Mouse (Mus musculus) intestine, embryonic 15.5 days (tissue): Measurements from ENCODE around the gene Nbl1. TPM values are rescaled to one million over a fixed set of nuclear protein-coding genes. Genes with fewer than 3 reads are reported as not detected.
A peak's percentile ranks its signal among the peaks of the same experiment; 100 is the strongest.

Source experiments
- ATAC-seq: fragments of 200-750 bp; cut with Nextera tagmentation; 2 replicates; pipeline ENCODE4 v1.8.0; 2017; ENCODE audit warnings: moderate TSS enrichment, moderate library complexity
- H3K27ac ChIP-seq: fragments of 300-500 bp; sonication (generic); 2 replicates; pipeline ENCODE4 v1.5.1; 2015; ENCODE audit warnings: mild to moderate bottlenecking, inconsistent platforms
- H3K27me3 ChIP-seq: fragments of 300-500 bp; sonication (generic); replicated peaks from 2 replicates; pipeline ENCODE4 v1.6.1; 2015; ENCODE audit warnings: inconsistent platforms
- H3K36me3 ChIP-seq: fragments of 300-500 bp; sonication (generic); 2 replicates; pipeline ENCODE4 v1.6.1; 2015; ENCODE audit warnings: inconsistent platforms
- H3K4me1 ChIP-seq: fragments of 300-500 bp; sonication (generic); replicated peaks from 2 replicates; pipeline ENCODE4 v1.6.1; 2015; ENCODE audit warnings: inconsistent platforms
- H3K4me2 ChIP-seq: fragments of 300-500 bp; sonication (generic); replicated peaks from 2 replicates; pipeline ENCODE4 v1.6.1; 2015; ENCODE audit warnings: mild to moderate bottlenecking, inconsistent platforms
- H3K4me3 ChIP-seq: fragments of 300-500 bp; sonication (generic); replicated peaks from 2 replicates; pipeline ENCODE4 v1.5.1; 2015; ENCODE audit warnings: inconsistent platforms
- H3K9ac ChIP-seq: fragments of 300-500 bp; sonication (generic); 2 replicates; pipeline ENCODE4 v1.6.1; 2015; ENCODE audit warnings: inconsistent platforms
- H3K9me3 ChIP-seq: fragments of 300-500 bp; sonication (generic); 2 replicates; pipeline ENCODE4 v1.6.1; 2016; ENCODE audit warnings: inconsistent platforms
- WGBS: fragments of 180-500 bp; shearing (Covaris S2); methylation state at CpG from one replicate; pipeline ENCODE4 v1.1.7; 2015; 5-methylcytosine and 5-hydroxymethylcytosine counted together
- polyA plus RNA-seq: library from polyadenylated mRNA; unstranded; fragments of >200 nt; fragmentation: Nextera tagmentation; extraction: Ambion mirVana; gene quantifications from 2 replicates; pipeline ENCODE4 v1.2.1, GENCODE M21; 2015

Nbl1 gene
- polyA plus RNA-seq, 1 experiment from 2014 or later: 49.9 TPM

DNA sequence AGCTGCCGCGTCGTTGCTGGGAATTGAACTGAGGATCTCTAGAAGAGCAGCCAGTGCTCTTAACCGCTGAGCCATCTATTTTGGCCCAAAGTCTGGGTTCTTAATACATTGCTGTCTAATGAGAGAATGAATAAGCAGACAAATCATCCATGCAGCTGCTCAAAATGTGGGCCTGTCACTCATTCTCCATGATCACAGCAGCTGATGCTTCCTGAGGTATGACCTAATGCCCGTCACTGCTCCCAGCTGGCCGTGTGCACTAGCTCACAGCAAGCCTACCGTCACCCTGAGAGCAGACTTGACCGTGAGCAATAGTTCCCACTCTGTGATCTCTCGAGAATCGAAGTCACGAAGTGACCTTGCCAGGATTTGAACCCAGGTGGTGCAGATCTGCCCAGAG, 13.4 kb downstream of the Nbl1 start:
- Histone ChIP-seq H3K36me3 (no peaks in the 10 kb centered on the region), H3K27me3 (peaks cover 25% of the 10 kb centered on the region), H3K4me3 (no peak overlapping the region), H3K9me3 (no peaks in the 10 kb centered on the region), H3K4me2 (no peak overlapping the region), H3K27ac (no peak overlapping the region), H3K4me1 (peaks cover 27% of the 10 kb centered on the region), H3K9ac (no peak overlapping the region)
- ATAC-seq: no peak
- 82% methylated on average over 11 of the region's 11 CpGs for WGBS

DNA sequence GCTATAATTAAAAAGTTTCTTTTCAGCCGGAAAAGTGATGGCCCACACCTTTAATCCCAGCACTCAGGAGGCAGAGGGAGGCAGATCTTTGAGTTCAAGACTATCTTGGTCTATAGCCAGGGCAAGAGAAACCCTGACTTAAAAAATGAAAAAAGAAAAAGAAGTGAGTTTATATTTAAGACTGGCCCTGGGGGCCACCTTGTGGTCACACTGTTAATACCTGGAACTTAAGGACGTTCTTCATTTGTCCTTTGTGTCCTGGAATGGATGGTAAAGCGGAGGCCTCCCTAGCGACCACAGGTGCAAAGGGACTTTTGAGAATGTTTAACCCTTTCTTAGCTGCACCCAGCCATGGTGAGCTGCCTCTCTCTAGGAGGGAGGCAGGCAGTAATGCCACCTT, 14.1 kb downstream of the Nbl1 start:
- Histone ChIP-seq H3K9ac (no peak overlapping the region), H3K4me1 (peaks cover 32% of the 10 kb centered on the region), H3K4me2 (no peak overlapping the region), H3K27me3 (peaks cover 32% of the 10 kb centered on the region), H3K27ac (no peak overlapping the region), H3K36me3 (no peaks in the 10 kb centered on the region), H3K9me3 (no peaks in the 10 kb centered on the region), H3K4me3 (no peak overlapping the region)
- 20% methylated on average over 4 of the region's 4 CpGs for WGBS
- no peak for ATAC-seq

DNA sequence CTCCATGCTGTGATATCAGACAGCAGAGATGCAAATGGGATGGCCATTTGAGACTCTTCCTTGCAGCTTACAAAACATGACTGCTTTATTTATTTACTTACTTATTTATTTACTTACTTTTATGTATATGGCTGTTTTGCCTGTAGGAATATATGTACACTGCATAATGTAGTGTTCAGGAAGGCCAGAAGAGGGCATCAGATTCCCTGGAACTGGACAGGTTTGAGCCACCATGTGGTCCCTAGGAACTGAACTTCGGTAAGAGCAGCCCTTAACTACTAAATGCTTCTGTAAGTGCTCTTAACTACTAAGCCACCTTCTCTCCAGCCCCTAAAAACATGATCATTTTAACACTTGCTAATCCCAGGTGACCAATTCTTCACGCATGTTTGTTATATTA, 14.5 kb downstream of the Nbl1 start:
- H3K27me3 ChIP-seq: peaks cover 36% of the 10 kb centered on the region
- H3K27ac ChIP-seq: no peak overlapping the region
- no peak overlapping the region for H3K4me3 ChIP-seq
- 37% methylated on average over 2 of the region's 2 CpGs for WGBS
- H3K9me3 ChIP-seq: no peaks in the 10 kb centered on the region
- no peak for ATAC-seq
- no peaks in the 10 kb centered on the region for H3K36me3 ChIP-seq
- peaks cover 29% of the 10 kb centered on the region for H3K4me1 ChIP-seq
- H3K4me2 ChIP-seq: no peak overlapping the region
- H3K9ac ChIP-seq: no peak overlapping the region

DNA sequence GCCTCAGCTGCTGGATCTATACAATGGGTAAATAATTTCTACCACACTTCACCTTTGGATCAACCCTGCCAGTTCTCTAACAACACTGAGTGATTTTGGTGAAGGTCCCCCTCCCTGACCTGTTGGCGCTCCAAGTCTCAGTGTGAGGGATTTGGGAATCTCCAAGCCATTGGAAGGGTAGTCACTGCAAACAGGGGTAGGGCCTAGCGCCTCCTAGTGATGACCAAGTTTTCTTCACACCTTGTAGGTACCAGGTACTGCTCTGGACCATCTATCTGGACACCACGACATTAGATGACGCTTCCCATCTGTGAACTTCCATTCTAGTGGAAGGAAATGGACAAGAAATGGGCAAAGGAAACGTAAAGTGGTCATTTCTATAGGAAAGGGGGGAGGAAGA, 16.9 kb downstream of the Nbl1 start:
- H3K27ac ChIP-seq: no peak overlapping the region
- H3K36me3 ChIP-seq: no peaks in the 10 kb centered on the region
- peak overlapping the region; percentile 54; the same call in 1 of the 2 replicates for H3K4me3 ChIP-seq
- H3K9me3 ChIP-seq: no peaks in the 10 kb centered on the region
- ATAC-seq: 0 out of 2 replicates have a peak, but pooled peaks have one; percentile 34
- 14% methylated on average over 5 of the region's 5 CpGs for WGBS
- H3K4me1 ChIP-seq: peaks cover 16% of the 10 kb centered on the region
- peak overlapping the region; percentile 98 for H3K4me2 ChIP-seq
- no peak overlapping the region for H3K9ac ChIP-seq
- H3K27me3 ChIP-seq: peaks cover 47% of the 10 kb centered on the region

DNA sequence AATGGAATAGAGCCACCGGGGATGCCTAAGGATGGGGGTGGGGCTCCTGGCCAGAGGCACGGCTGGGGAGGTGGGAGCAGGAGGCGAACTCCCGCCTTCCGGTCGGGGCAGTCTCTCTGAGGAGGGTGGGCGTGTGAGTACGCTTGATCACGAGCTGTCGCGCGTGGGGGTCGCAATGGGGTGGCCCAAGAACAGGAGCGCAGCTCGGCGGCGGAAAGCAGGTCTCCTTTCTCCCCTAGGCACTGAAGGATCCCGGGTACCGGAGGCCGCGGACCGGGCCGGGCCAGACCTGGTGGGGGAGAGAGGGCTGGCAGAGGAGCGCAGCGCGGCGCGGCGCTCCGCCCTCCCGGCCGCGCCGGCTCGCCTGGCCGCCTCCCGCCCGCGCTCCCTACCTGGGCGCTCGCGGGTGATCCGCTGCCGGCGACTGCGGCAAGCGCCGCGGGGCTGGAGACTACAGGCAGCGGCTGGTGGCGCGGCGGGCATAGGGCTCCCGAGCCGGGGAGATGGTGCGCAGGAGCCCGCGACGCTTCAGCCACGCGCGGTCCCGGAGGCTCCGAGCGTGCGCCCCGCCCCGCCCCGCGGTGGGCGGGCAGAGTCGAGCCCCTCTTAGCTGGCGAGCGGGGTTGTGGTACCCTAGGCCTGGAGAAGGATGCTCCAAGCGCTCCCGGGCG, 17.6 kb downstream of the Nbl1 start, which contains the start of gene Htr6:
Gene Htr6, minus strand, starts transcription at position 530 of the 671 bp plus-strand sequence.
- peaks cover 47% of the 10 kb centered on the region for H3K27me3 ChIP-seq

DNA sequence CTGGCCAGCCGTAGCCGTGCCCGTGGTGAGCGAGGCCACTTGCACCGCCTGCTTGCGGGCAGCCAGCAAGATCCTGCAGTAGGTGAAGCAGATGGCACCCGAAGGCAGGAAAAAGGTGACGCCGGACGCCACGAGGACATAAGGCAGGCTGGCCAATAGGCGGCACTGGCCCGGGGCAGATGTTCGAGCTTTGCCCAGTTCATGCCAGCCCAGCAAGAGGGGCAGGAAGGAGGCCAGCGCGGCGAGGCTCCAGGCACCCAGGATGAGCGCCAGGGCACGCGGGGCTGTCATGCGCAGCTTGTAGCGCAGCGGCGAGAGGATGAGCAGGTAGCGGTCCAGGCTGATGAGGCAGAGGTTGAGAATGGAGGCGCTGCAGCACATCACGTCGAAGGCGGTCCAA, 18.7 kb downstream of the Nbl1 start:
- Histone ChIP-seq H3K4me3 (peak overlapping the region; percentile 54), H3K27me3 (peaks cover 47% of the 10 kb centered on the region), H3K9me3 (no peaks in the 10 kb centered on the region), H3K9ac (no peak overlapping the region), H3K36me3 (no peaks in the 10 kb centered on the region), H3K4me2 (peak overlapping the region; percentile 98), H3K4me1 (peaks cover 16% of the 10 kb centered on the region), H3K27ac (no peak overlapping the region)
- 23% methylated on average over 29 of the region's 29 CpGs for WGBS
- no peak for ATAC-seq

More for the DNA sequence above, 17.6 kb downstream of the Nbl1 start, which contains the start of gene Htr6:
- Histone ChIP-seq H3K27ac (no peak within 1 kb of the TSS), H3K36me3 (no peaks in the 10 kb centered on the region), H3K9me3 (no peaks in the 10 kb centered on the region), H3K4me2 (peak within 1 kb of the TSS; percentile 98), H3K9ac (peak within 1 kb of the TSS; percentile 44), H3K4me3 (peak within 1 kb of the TSS; percentile 54), H3K4me1 (peaks cover 16% of the 10 kb centered on the region)
- WGBS: under 1% methylated on average over 70 of the region's 77 CpGs
- ATAC-seq: peak; percentile 48

DNA sequence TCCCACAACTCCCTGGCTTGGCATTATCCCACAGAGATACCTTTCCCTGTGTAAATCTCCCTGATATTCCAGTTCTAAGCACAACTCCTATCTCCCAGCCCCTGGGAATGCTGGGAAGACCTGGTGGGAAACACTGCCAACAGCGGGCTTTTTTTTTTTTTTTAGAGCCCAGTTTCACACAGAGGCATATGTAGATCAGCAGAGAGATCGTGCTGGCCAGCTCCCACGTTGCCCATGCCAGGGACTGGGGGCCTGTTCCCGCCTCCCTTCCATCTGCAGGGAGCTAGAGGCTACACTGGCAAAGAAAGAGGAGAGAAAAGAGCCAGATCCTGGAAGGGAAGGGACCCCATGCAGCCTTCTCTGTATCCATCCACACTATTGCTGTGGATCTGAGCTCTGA, 24.5 kb downstream of the Nbl1 start:
- WGBS: 34% methylated on average over 4 of the region's 4 CpGs
- peaks cover 11% of the 10 kb centered on the region for H3K27me3 ChIP-seq
- H3K4me1 ChIP-seq: no peaks in the 10 kb centered on the region
- no peak overlapping the region for H3K4me2 ChIP-seq
- ATAC-seq: no peak
- H3K9ac ChIP-seq: no peak overlapping the region
- H3K36me3 ChIP-seq: no peaks in the 10 kb centered on the region
- no peaks in the 10 kb centered on the region for H3K9me3 ChIP-seq
- H3K4me3 ChIP-seq: no peak overlapping the region
- no peak overlapping the region for H3K27ac ChIP-seq

DNA sequence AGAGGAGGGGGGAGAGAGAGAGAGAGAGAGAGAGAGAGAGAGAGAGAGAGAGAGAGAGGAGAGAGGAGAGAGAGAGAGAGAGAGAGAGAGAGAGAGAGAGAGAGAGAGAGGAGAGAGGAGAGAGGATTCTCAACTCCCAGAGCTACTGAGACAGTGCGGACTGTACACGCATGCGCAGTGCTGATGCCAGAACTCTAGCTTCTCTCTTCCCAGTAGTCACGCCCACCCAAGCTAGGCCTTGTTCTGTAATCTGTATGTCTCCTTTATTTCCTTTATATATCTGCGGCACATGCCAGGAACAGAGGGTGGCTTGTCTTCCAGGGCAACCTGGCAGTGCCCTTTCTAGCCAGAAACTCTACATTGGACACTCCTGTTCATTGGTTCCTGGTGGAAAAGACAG, 28.0 kb downstream of the Nbl1 start:
- Histone ChIP-seq H3K27ac (no peak overlapping the region), H3K4me1 (no peaks in the 10 kb centered on the region), H3K4me2 (no peak overlapping the region), H3K27me3 (0 out of 2 replicates have a peak, but pooled peaks cover 3% of the 10 kb centered on the region), H3K9me3 (no peaks in the 10 kb centered on the region), H3K36me3 (no peaks in the 10 kb centered on the region), H3K4me3 (no peak overlapping the region), H3K9ac (no peak overlapping the region)
- 88% methylated on average over 5 of the region's 5 CpGs for WGBS
- ATAC-seq: no peak

DNA sequence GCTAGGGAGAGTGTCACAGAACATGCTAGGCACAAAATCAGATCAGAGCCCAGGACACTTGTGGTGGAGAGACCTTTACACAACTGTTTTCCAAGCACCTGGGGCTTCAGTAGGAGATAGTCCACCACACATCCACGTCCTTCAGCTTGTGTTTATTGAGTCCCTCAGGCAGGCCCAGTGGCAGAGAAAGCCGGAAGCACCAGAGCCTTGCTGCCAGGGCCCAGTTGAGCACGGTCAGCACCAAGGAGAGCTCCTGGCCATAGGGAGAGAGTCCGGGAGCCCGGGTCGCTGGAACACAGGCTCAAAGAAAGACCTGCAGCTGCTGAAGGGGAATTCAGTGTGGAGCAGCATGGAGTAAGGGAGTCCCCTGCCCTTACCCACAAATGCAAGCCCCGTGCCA, 33.2 kb downstream of the Nbl1 start:
- H3K27me3 ChIP-seq: 0 out of 2 replicates have a peak, but pooled peaks cover 4% of the 10 kb centered on the region
- H3K4me1 ChIP-seq: no peaks in the 10 kb centered on the region
- no peak overlapping the region for H3K27ac ChIP-seq
- H3K4me2 ChIP-seq: no peak overlapping the region
- H3K36me3 ChIP-seq: no peaks in the 10 kb centered on the region
- no peak overlapping the region for H3K9ac ChIP-seq
- WGBS: 5% methylated on average over 7 of the region's 7 CpGs
- no peaks in the 10 kb centered on the region for H3K9me3 ChIP-seq
- no peak for ATAC-seq
- no peak overlapping the region for H3K4me3 ChIP-seq

DNA sequence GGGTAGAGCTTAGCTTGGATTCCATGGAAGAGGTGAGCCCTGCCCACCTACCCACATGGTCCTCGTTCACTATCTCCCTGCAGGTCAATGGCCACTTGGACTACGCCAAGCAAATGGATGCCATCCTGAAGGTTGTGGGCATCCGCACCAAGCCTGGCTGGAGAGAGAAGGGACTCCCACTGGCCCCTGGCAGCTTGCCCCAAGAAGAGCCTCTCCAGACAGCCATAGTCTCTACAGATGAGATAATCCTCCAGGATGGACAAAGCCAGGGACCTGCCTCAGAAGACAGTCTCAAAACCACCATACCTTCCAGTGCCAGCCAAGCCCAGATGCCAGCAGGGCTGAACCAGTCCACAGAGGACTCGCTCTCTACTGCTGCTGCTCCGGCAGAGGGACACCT, 34.8 kb downstream of the Nbl1 start:
- H3K4me2 ChIP-seq: no peak overlapping the region
- no peaks in the 10 kb centered on the region for H3K9me3 ChIP-seq
- H3K4me1 ChIP-seq: no peaks in the 10 kb centered on the region
- 0 out of 2 replicates have a peak, but pooled peaks cover 4% of the 10 kb centered on the region for H3K27me3 ChIP-seq
- no peak overlapping the region for H3K27ac ChIP-seq
- ATAC-seq: no peak
- no peak overlapping the region for H3K4me3 ChIP-seq
- H3K36me3 ChIP-seq: no peaks in the 10 kb centered on the region
- 84% methylated on average over 5 of the region's 5 CpGs for WGBS
- H3K9ac ChIP-seq: no peak overlapping the region

DNA sequence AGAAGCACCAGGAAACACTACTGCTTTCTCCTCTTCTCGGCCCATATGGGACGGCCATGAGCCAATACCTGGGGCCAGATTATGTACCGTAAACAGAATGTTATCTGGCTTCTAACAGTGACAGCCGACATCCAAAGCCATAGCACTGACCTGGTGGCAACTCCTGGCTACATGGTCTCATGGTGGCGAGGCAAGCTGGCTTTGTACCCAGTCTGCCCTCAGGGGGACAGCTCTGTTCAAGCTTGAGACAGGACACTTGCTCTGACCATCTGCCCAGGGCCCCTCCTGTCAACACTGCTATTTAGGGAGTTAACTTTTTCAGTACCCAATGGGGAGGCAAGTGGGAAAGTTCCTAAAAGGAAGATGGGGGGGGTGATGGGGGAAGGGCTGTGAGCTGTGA, 35.5 kb downstream of the Nbl1 start:
- Histone ChIP-seq H3K36me3 (no peaks in the 10 kb centered on the region), H3K27me3 (0 out of 2 replicates have a peak, but pooled peaks cover 4% of the 10 kb centered on the region), H3K4me2 (no peak overlapping the region), H3K4me1 (no peaks in the 10 kb centered on the region), H3K27ac (no peak overlapping the region), H3K9me3 (no peaks in the 10 kb centered on the region), H3K4me3 (no peak overlapping the region), H3K9ac (no peak overlapping the region)
- no peak for ATAC-seq
- WGBS: 72% methylated on average over 5 of the region's 5 CpGs

DNA sequence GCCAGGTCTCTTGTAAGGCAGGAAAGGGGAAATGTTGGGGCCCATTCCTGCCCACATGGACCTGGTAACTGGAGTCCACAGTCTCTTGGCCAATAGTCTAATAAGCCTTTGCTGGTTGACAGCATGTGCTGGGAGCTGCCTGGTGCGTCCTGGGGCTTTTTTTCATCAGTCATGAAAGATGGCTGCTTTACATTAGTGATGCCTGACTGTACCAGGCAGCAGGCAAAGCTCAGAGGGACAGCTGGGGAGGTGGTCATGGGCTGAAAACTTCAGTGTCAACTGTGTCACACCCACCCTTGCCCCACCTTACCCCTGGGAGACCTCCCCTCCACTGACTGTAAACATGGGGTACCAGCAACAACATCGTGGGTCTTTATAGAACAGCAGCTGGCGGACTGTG, 37.0 kb downstream of the Nbl1 start:
- H3K9ac ChIP-seq: no peak overlapping the region
- H3K4me3 ChIP-seq: no peak overlapping the region
- H3K9me3 ChIP-seq: no peaks in the 10 kb centered on the region
- WGBS: 81% methylated on average over 3 of the region's 3 CpGs
- H3K36me3 ChIP-seq: no peaks in the 10 kb centered on the region
- no peak for ATAC-seq
- H3K4me2 ChIP-seq: no peak overlapping the region
- no peaks in the 10 kb centered on the region for H3K4me1 ChIP-seq
- H3K27me3 ChIP-seq: 0 out of 2 replicates have a peak, but pooled peaks cover 4% of the 10 kb centered on the region
- H3K27ac ChIP-seq: no peak overlapping the region

DNA sequence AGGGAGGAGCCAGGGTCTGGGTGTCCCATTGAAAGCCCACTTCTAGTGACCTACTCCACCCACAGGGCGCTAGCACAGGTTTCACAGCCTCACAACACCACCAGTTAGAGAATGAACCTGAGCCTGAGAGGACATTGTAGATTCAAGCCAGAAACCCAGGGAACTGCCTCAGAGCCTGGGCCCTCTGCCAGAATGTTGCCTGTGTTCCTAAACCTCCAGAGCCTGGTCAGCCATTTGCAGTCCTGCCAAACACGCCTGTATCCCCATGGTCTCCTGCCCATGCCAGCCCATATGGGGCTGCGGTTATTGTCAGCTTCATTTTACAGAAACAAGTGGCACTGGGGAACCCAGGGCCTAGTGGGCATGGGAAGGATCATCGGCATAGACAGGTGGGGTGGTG, 37.5 kb downstream of the Nbl1 start:
- ATAC-seq: no peak
- WGBS: 84% methylated on average over 4 of the region's 4 CpGs
- H3K27me3 ChIP-seq: 0 out of 2 replicates have a peak, but pooled peaks cover 4% of the 10 kb centered on the region
- no peak overlapping the region for H3K4me2 ChIP-seq
- H3K9me3 ChIP-seq: no peaks in the 10 kb centered on the region
- no peak overlapping the region for H3K27ac ChIP-seq
- no peaks in the 10 kb centered on the region for H3K36me3 ChIP-seq
- H3K9ac ChIP-seq: no peak overlapping the region
- no peaks in the 10 kb centered on the region for H3K4me1 ChIP-seq
- no peak overlapping the region for H3K4me3 ChIP-seq
